Mouse (Mus musculus) lung, adult 2 months (tissue): ENCODE data around the gene Slc35e4. TPM values are rescaled to one million over a fixed set of nuclear protein-coding genes. Genes with fewer than 3 reads are reported as not detected.
A peak's percentile ranks its signal among the peaks of the same experiment; 100 is the strongest.

Source experiments
- DNase-seq: peaks from one replicate; pipeline ENCODE4 v3.0.0; 2022
- H3K4me1 ChIP-seq: fragments of 200-500 bp; 2 replicates; pipeline ENCODE4 v1.6.1; 2011; ENCODE audit warnings: low read length; ENCODE audit not compliant: control insufficient read depth, insufficient read depth
- H3K4me3 ChIP-seq: fragments of 200-500 bp; replicated peaks from 2 replicates; pipeline ENCODE3; 2011; ENCODE audit warnings: low read depth, mild to moderate bottlenecking, control low read depth, low read length; ENCODE audit errors: extremely low read depth
- CTCF ChIP-seq: fragments of 200-500 bp; IDR thresholded peaks from 2 replicates; pipeline ENCODE4 v1.5.1; 2011; ENCODE audit warnings: mild to moderate bottlenecking, low read length, control low read depth; ENCODE audit not compliant: insufficient read depth
- POLR2A ChIP-seq: fragments of 200-500 bp; IDR thresholded peaks from 2 replicates; pipeline ENCODE4 v1.6.1; 2011; ENCODE audit warnings: low read depth, mild to moderate bottlenecking, control low read depth, low read length, borderline replicate concordance; ENCODE audit errors: extremely low read depth
- WGBS: fragments of 180-500 bp; shearing (Covaris S2); methylation state at CpG from one replicate; pipeline ENCODE4 v1.1.7; 2018; 5-methylcytosine and 5-hydroxymethylcytosine counted together
- polyA plus RNA-seq: library from polyadenylated mRNA; depleted of rRNA; stranded (reverse); fragments of >200 nt; gene quantifications from 2 replicates; pipeline ENCODE4 v1.2.3, GENCODE M21; 2012

Gene Slc35e4
- polyA plus RNA-seq, 1 experiment = 30.4 TPM

DNA sequence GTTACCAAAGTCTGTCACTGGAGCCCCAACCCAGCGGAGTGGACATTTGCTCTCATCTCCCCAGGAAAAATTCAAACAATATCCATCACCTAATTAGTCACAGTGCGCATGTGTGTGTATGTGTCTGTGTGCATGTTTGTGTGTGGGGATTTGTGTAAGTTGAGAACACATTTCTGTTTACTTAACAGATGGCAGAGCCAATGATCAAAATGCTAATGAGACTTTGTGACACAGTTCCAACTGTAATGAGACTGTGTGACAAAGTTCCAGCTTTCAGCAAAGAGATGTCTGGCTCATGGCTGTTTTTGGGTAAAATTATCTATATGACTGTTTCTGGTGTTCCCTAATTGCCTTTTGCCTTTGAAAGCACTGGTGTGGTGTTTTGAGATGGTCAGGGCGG, 21.9 kb upstream of the Slc35e4 start:
- Histone ChIP-seq H3K4me1 (peaks cover 3% of the 10 kb centered on the region), H3K4me3 (no peak overlapping the region)
- no peak for DNase-seq
- TF ChIP-seq CTCF (no peak), POLR2A (no peak)
- WGBS = 74% methylated on average over 3 of the region's 3 CpGs

GRCm38 (mm10) chr11:3935135-3935534, 20.7 kb upstream of the Slc35e4 start:
- Histone ChIP-seq H3K4me1 (peaks cover 3% of the 10 kb centered on the region), H3K4me3 (no peak overlapping the region)
- no peak for DNase-seq
- TF ChIP-seq POLR2A (no peak), CTCF (no peak)
- 72% methylated on average over 4 of the region's 4 CpGs for WGBS

- no peak for DNase-seq
- Histone ChIP-seq H3K4me1 (peaks cover 11% of the 10 kb centered on the region), H3K4me3 (no peak overlapping the region)
- TF ChIP-seq POLR2A = no peak
- TF ChIP-seq CTCF = no peak
- 91% methylated on average over 9 of the region's 9 CpGs for WGBS
Observed at GRCm38 (mm10) chr11:3933756-3934285, 19.4 kb upstream of the Slc35e4 start.

GRCm38 (mm10) chr11:3931511-3932211, 17.2 kb upstream of the Slc35e4 start, which contains the start of gene Tcn2:
Gene Tcn2 (minus strand): TSS chr11:3932159.
- under 1% methylated on average over 26 of the region's 26 CpGs for WGBS
- TF ChIP-seq POLR2A (no peak), CTCF (no peak)
- Histone ChIP-seq H3K4me1 (peaks cover 15% of the 10 kb centered on the region), H3K4me3 (peak within 1 kb of the TSS; percentile 69)
- peak; percentile 88 for DNase-seq

DNA sequence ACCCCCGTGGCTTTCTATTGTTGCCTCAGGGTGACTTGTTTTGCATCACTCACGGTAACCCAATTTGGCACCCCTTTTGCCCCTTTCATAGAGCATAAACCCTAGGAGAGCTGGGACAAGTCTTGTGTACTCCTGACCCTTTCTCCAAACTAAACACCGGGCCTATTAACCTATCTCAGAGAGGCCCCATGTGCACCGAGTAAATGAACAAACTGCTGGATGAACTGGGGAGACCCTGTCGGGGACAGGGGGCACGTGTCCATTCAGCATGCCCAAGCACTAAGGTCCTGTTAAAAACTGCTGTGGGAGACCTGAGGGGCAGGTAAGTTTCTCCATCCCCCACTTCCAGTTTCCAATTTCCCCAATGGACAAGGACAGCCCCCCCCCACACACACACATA, 16.5 kb upstream of the Slc35e4 start:
- TF ChIP-seq CTCF = no peak
- no peak for TF ChIP-seq POLR2A
- WGBS = 28% methylated on average over 6 of the region's 6 CpGs
- H3K4me1 ChIP-seq = peaks cover 15% of the 10 kb centered on the region
- H3K4me3 ChIP-seq = peak overlapping the region; percentile 69
- no peak for DNase-seq

DNA sequence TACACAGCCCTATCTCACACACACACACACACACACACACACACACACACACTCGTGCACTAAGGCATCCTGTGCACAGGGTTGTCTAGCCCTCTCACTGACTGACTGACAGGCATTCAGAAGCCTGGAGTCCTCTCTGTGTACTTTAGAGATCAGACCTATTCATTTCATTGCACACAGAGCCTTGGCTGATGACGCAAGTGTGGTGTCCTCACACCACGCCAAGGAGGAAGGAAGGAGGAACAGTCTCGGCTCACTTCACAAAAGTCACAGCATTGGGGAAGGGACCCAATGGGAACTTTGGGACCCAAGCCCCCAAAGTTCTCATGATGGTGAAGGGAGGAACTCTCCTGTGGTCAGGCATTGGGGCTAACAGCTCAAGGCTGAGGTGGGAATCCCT, 15.6 kb upstream of the Slc35e4 start:
- DNase-seq = peak; percentile 27
- Histone ChIP-seq H3K4me3 (peak overlapping the region; percentile 46), H3K4me1 (peaks cover 15% of the 10 kb centered on the region)
- TF ChIP-seq POLR2A (peak; percentile 50; the same call in 1 of the 2 replicates), CTCF (no peak)
- WGBS = 13% methylated on average over 4 of the region's 4 CpGs

DNA sequence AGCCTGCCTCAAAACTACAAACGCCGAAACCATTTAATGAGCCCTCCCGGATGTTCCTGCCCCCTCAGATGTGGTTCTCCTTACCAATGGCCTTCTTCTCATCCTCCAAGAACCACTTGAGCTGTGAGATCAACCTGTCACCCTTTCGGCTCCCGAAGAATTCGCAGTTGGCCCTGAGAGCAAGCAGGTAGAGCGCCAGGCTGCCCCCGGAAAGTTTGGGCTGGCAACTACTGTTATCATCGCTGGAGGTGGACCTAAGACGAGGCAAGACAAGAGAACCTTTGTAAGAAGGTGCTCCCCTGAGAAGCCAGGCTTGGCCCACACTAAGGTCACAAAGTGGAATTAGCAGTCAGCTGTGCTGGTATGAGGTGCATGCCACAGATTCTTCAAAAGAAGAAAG, 11.5 kb upstream of the Slc35e4 start:
- no peak overlapping the region for H3K4me3 ChIP-seq
- peaks cover 17% of the 10 kb centered on the region for H3K4me1 ChIP-seq
- DNase-seq = no peak
- WGBS = 85% methylated on average over 10 of the region's 10 CpGs
- no peak for TF ChIP-seq CTCF
- no peak for TF ChIP-seq POLR2A

DNA sequence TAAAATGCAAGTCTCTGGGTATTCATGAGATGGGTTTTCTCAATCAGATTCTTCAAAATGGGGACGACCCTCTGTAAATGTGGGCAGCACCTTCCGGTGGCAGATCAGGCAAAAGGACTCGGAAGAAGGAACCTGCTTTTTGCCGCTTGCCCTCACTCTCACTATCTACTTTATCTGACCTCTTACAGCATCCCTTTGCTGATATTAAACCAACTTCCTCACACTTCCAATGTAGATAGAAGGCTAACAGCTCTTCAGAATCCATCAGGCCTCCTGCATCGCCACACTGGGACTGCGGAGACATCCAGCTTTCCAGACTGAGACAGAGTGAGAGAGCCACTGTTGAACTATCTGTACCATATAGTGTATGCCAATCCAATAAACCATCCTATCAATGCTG, 8.3 kb upstream of the Slc35e4 start:
- WGBS = 96% methylated on average over 6 of the region's 6 CpGs
- TF ChIP-seq CTCF (no peak), POLR2A (no peak)
- no peak overlapping the region for H3K4me3 ChIP-seq
- peaks cover 5% of the 10 kb centered on the region; the same call in 1 of the 2 replicates for H3K4me1 ChIP-seq
- DNase-seq = no peak

DNA sequence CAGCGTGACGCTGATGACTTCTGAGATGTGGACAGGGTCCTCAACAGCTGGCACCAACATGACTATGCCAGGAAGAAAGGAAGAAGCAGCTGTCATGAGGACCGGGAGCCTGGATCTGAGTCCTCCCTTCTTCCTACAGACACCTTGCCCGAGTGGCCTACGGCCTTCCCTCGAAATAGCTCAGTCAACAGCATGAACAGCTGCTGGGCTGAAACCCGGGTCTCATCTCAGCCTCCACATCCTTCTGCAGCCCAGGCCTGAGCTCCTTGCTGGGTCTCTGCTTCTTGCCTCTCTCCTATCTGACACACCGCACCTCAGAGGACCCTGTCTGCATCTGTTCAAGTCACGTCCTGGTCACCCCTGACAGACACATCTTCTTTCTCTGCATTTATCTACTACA, 7.7 kb upstream of the Slc35e4 start:
- Histone ChIP-seq H3K4me3 (no peak overlapping the region), H3K4me1 (peaks cover 5% of the 10 kb centered on the region; the same call in 1 of the 2 replicates)
- TF ChIP-seq POLR2A (no peak), CTCF (no peak)
- no peak for DNase-seq
- WGBS = 93% methylated on average over 9 of the region's 9 CpGs
